In the genomic region with DNA sequence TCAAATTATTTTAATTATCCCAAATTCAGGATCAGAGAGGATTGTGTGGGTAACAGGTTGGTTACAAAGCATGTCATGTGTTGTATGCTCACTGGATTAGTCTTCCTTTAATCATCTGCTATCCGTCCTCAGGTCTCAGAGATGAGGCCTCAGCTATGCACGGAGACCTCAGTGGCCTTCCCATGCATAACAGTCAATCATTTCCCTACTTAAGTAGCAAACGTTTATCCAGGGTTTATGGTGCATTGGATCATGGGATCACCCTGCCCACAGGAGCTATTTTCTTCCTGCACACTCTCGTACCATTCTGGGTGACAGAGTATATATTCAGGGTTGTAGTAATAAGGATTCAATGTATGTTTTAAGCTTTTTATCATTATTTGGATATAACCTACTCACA, we compare ENCODE assay signal across 17 mouse cellular contexts.
"Had no signal": no experiment of that assay in that cellular context is flagged by ENCODE, and none has a peak within 500 bp of the region (broad histone marks: within the 10 kb centered on the region; RNA-seq: fewer than 3 reads in every experiment).

No protein-coding gene starts in this region.

- H3K9ac ChIP-seq: lung, embryonic 15.5 days; midbrain, embryonic 13.5 days; midbrain, embryonic 15.5 days; neural tube, embryonic 12.5 days; stomach, embryonic 15.5 days had no signal

- DNase-seq: lung, adult 2 months; lung, postnatal 14 days; lung, postnatal 36 days; right cerebral cortex, postnatal 14 days; thymus, adult 2 months; thymus, postnatal 25 days; thymus, postnatal 4 days had no signal

- H3K27ac ChIP-seq: lung, embryonic 15.5 days; macrophage; midbrain, embryonic 13.5 days; midbrain, embryonic 15.5 days; neural tube, embryonic 12.5 days; stomach, embryonic 15.5 days; stomach, postnatal 0 days had no signal

- H3K4me1 ChIP-seq: lung, embryonic 15.5 days; megakaryocyte, embryonic 14.5 days; neural tube, embryonic 12.5 days; stomach, embryonic 15.5 days had no signal

- H3K27me3 ChIP-seq: lung, embryonic 15.5 days; megakaryocyte, embryonic 14.5 days; midbrain, embryonic 13.5 days; midbrain, embryonic 15.5 days; neural tube, embryonic 12.5 days; stomach, embryonic 15.5 days had no signal

- H3K4me2 ChIP-seq: lung, embryonic 15.5 days; midbrain, embryonic 11.5 days; midbrain, embryonic 13.5 days; midbrain, embryonic 15.5 days; neural tube, embryonic 12.5 days; stomach, embryonic 15.5 days had no signal

- H3K36me3 ChIP-seq: lung, embryonic 15.5 days; neural tube, embryonic 12.5 days; stomach, embryonic 15.5 days had no signal

- H3K9me3 ChIP-seq: lung, embryonic 15.5 days; megakaryocyte, embryonic 14.5 days; midbrain, embryonic 13.5 days; midbrain, embryonic 15.5 days; neural tube, embryonic 12.5 days; stomach, embryonic 15.5 days had no signal

- ATAC-seq: lung, postnatal 0 days; midbrain, embryonic 13.5 days; midbrain, embryonic 15.5 days had no signal

- H3K4me3 ChIP-seq: lung, embryonic 15.5 days; megakaryocyte, embryonic 14.5 days; midbrain, embryonic 13.5 days; midbrain, embryonic 15.5 days; neural tube, embryonic 12.5 days; stomach, embryonic 15.5 days had no signal
